Mouse (Mus musculus) Patski (cell line): ENCODE data around the gene Usp3. TPM values are rescaled to one million over a fixed set of nuclear protein-coding genes. Genes with fewer than 3 reads are reported as not detected.

ENCODE experiments used
- ATAC-seq: fragments of 100-300 bp; one replicate; pipeline ENCODE4 v1.8.0; 2021
- CTCF ChIA-PET: fragments of 350-600 bp; sonication (Branson Sonifier 250); formaldehyde crosslinking; loops from one replicate; lab custom pipeline; 2022; ENCODE audit warnings: inconsistent platforms; lab: Charles Lee
- POLR2A ChIA-PET: fragments of 350-600 bp; sonication (Branson Sonifier 250); formaldehyde crosslinking; loops from one replicate; lab custom pipeline; 2022; ENCODE audit warnings: antibody characterized with exemption, inconsistent platforms; lab: Charles Lee
- DNase-seq: peaks from one replicate; pipeline ENCODE4 v3.0.0-alpha.2; 2011; ENCODE audit warnings: low read depth, low spot score
- H3K27me3 ChIP-seq: fragments of 371-371 bp; one replicate; pipeline ENCODE4 v1.5.1; 2021
- CTCF ChIP-seq: fragments of 100-300 bp; IDR thresholded peaks from one replicate; pipeline ENCODE4 v1.5.1; 2021
- in situ Hi-C: fragments of 300-500 bp; cut with MboI; formaldehyde crosslinking; loops from 3 replicates; pipeline ENCODE4 v1.11.1; 2018; ENCODE audit warnings: low pct_unique_long_range_greater_than_20kb, mixed read lengths
- polyA plus RNA-seq: library from polyadenylated mRNA; unstranded; gene quantifications from one replicate; pipeline ENCODE4 v1.2.3, GENCODE M21; 2021

The Usp3 gene
- polyA plus RNA-seq, 1 experiment from 2014 or later, result 57.5 TPM

- in situ Hi-C loops, result no loop called here
- ChIA-PET CTCF (interaction anchor here (0.9 to 2.5 kb wide), 3 partner anchors 14 to 59 kb away, joined by 3 to 9 read pairs (median 3); no protein-coding TSS in a partner anchor), POLR2A (no interaction called here)
- no peaks in the 10 kb centered on the region for H3K27me3 ChIP-seq
- no peak for DNase-seq
- TF ChIP-seq CTCF, result no peak
- no peak for ATAC-seq
Measured at GRCm38 (mm10) chr9:66575878-66576238, 17.1 kb downstream of the Usp3 start.

- in situ Hi-C loops, result no loop called here
- no peaks in the 10 kb centered on the region for H3K27me3 ChIP-seq
- ChIA-PET POLR2A (interaction anchor here (0.5 to 0.6 kb wide), 2 partner anchors 13 to 17 kb away, joined by 3 read pairs; no protein-coding TSS in a partner anchor), CTCF (interaction anchor here (0.9 to 2.5 kb wide), 4 partner anchors 10 to 59 kb away, joined by 3 to 9 read pairs (median 4); no protein-coding TSS in a partner anchor)
- DNase-seq (no peak), ATAC-seq (no peak)
- TF ChIP-seq CTCF, result no peak
Measured at GRCm38 (mm10) chr9:66575041-66575877, 17.7 kb downstream of the Usp3 start.

- DNase-seq, result no peak
- no peak for ATAC-seq
- POLR2A ChIA-PET, result no interaction called here
- in situ Hi-C loops, result no loop called here
- CTCF ChIA-PET, result interaction anchor here (0.9 to 1.1 kb wide), 2 partner anchors 16 to 75 kb away, joined by 3 read pairs; no protein-coding TSS in a partner anchor
- H3K27me3 ChIP-seq, result no peaks in the 10 kb centered on the region
- TF ChIP-seq CTCF, result no peak
Measured at GRCm38 (mm10) chr9:66571986-66572700, 20.8 kb downstream of the Usp3 start.

GRCm38 (mm10) chr9:66562215-66562614 lies 30.7 kb downstream of the Usp3 start:
- DNase-seq, result no peak
- H3K27me3 ChIP-seq, result no peaks in the 10 kb centered on the region
- ATAC-seq, result no peak
- in situ Hi-C loops, result no loop called here
- POLR2A ChIA-PET, result interaction anchor here (1.3 to 1.5 kb wide), 2 partner anchors 13 to 30 kb away, joined by 3 to 4 read pairs; no protein-coding TSS in a partner anchor
- CTCF ChIA-PET, result interaction anchor here (1.6 kb wide), 1 partner anchor 13 kb away, joined by 9 read pairs; no protein-coding TSS in a partner anchor
- TF ChIP-seq CTCF, result no peak

GRCm38 (mm10) chr9:66561496-66561895 lies 31.4 kb downstream of the Usp3 start:
- H3K27me3 ChIP-seq, result no peaks in the 10 kb centered on the region
- in situ Hi-C loops, result no loop called here
- TF ChIP-seq CTCF, result no peak
- DNase-seq (no peak), ATAC-seq (no peak)
- ChIA-PET CTCF (interaction anchor here (1.6 kb wide), 1 partner anchor 14 kb away, joined by 9 read pairs; no protein-coding TSS in a partner anchor), POLR2A (interaction anchor here (1.5 kb wide), 1 partner anchor 30 kb away, joined by 4 read pairs; no protein-coding TSS in a partner anchor)

GRCm38 (mm10) chr9:66560728-66561127 lies 32.2 kb downstream of the Usp3 start:
- DNase-seq (no peak), ATAC-seq (no peak)
- in situ Hi-C loops, result no loop called here
- no peaks in the 10 kb centered on the region for H3K27me3 ChIP-seq
- ChIA-PET CTCF (interaction anchor here (1.3 to 1.4 kb wide), 2 partner anchors 15 to 21 kb away, joined by 3 to 4 read pairs; no protein-coding TSS in a partner anchor), POLR2A (no interaction called here)
- TF ChIP-seq CTCF, result no peak

- no peak for DNase-seq
- H3K27me3 ChIP-seq, result no peaks in the 10 kb centered on the region
- ChIA-PET CTCF (interaction anchor here (1.3 to 1.4 kb wide), 2 partner anchors 15 to 21 kb away, joined by 3 to 4 read pairs; no protein-coding TSS in a partner anchor), POLR2A (interaction anchor here (0.7 to 1.0 kb wide), 2 partner anchors 8 to 134 kb away, joined by 3 to 4 read pairs; no protein-coding TSS in a partner anchor)
- ATAC-seq, result no peak
- TF ChIP-seq CTCF, result no peak
- in situ Hi-C loops, result no loop called here
Measured at GRCm38 (mm10) chr9:66560295-66560694, 32.6 kb downstream of the Usp3 start.

GRCm38 (mm10) chr9:66558971-66559370 lies 34.0 kb downstream of the Usp3 start:
- DNase-seq, result no peak
- POLR2A ChIA-PET, result no interaction called here
- CTCF ChIA-PET, result no interaction called here
- H3K27me3 ChIP-seq, result no peaks in the 10 kb centered on the region
- no peak for ATAC-seq
- in situ Hi-C loops, result no loop called here
- TF ChIP-seq CTCF, result no peak

- no peak for TF ChIP-seq CTCF
- DNase-seq (no peak), ATAC-seq (no peak)
- no peaks in the 10 kb centered on the region for H3K27me3 ChIP-seq
- ChIA-PET POLR2A (no interaction called here), CTCF (no interaction called here)
- in situ Hi-C loops, result no loop called here
Measured at GRCm38 (mm10) chr9:66542785-66543184, 50.2 kb downstream of the Usp3 start.

GRCm38 (mm10) chr9:66521595-66521994 lies 71.3 kb downstream of the Usp3 start:
- no peaks in the 10 kb centered on the region for H3K27me3 ChIP-seq
- in situ Hi-C loops, result no loop called here
- CTCF ChIA-PET, result no interaction called here
- no peak for TF ChIP-seq CTCF
- DNase-seq (no peak), ATAC-seq (no peak)
- POLR2A ChIA-PET, result no interaction called here
